Mouse (Mus musculus) limb, embryonic 12.5 days (tissue): ENCODE data around the gene Lyst. TPM values are rescaled to one million over a fixed set of nuclear protein-coding genes. Genes with fewer than 3 reads are reported as not detected.
"Not testable (repeated sequence)": the region's sequence is repeated elsewhere in the genome, so short reads cannot be mapped to it uniquely, and the experiment has no call there.

Experiments used
- ATAC-seq: fragments of 200-750 bp; cut with Nextera tagmentation; 2 replicates; pipeline ENCODE4 v1.8.0; 2017; ENCODE audit warnings: low read depth, moderate TSS enrichment; ENCODE audit not compliant: insufficient number of reproducible peaks, insufficient read depth, low FRiP score, low TSS enrichment
- H3K27ac ChIP-seq: fragments of 300-500 bp; sonication (generic); 2 replicates; pipeline ENCODE4 v1.5.1; 2016; ENCODE audit warnings: mild to moderate bottlenecking, moderate library complexity
- H3K27me3 ChIP-seq: fragments of 300-500 bp; sonication (generic); 2 replicates; pipeline ENCODE4 v1.6.1; 2016; ENCODE audit warnings: mild to moderate bottlenecking, moderate library complexity
- H3K36me3 ChIP-seq: fragments of 300-500 bp; sonication (generic); 2 replicates; pipeline ENCODE4 v1.6.1; 2016; ENCODE audit warnings: mild to moderate bottlenecking, moderate library complexity
- H3K4me1 ChIP-seq: fragments of 300-500 bp; sonication (generic); replicated peaks from 2 replicates; pipeline ENCODE4 v1.6.1; 2016
- H3K4me2 ChIP-seq: fragments of 300-500 bp; sonication (generic); 2 replicates; pipeline ENCODE4 v1.6.1; 2016; ENCODE audit warnings: mild to moderate bottlenecking, moderate library complexity
- H3K4me3 ChIP-seq: fragments of 300-500 bp; sonication (generic); replicated peaks from 2 replicates; pipeline ENCODE4 v1.5.1; 2016; ENCODE audit warnings: mild to moderate bottlenecking
- H3K9ac ChIP-seq: fragments of 300-500 bp; sonication (generic); replicated peaks from 2 replicates; pipeline ENCODE4 v1.6.1; 2016; ENCODE audit warnings: mild to moderate bottlenecking, moderate library complexity
- H3K9me3 ChIP-seq: fragments of 300-500 bp; sonication (generic); 2 replicates; pipeline ENCODE4 v1.6.1; 2016; ENCODE audit warnings: mild to moderate bottlenecking, moderate library complexity
- WGBS: fragments of 180-500 bp; shearing (Covaris S2); methylation state at CpG from one replicate; pipeline ENCODE4 v1.1.7; 2016; 5-methylcytosine and 5-hydroxymethylcytosine counted together
- polyA plus RNA-seq: library from polyadenylated mRNA; unstranded; fragments of >200 nt; fragmentation: Nextera tagmentation; extraction: Ambion mirVana; gene quantifications from 2 replicates; pipeline ENCODE4 v1.2.1, GENCODE M21; 2016

Gene Lyst
- 2.4 and 4.0 TPM in 2 replicates for polyA plus RNA-seq

DNA sequence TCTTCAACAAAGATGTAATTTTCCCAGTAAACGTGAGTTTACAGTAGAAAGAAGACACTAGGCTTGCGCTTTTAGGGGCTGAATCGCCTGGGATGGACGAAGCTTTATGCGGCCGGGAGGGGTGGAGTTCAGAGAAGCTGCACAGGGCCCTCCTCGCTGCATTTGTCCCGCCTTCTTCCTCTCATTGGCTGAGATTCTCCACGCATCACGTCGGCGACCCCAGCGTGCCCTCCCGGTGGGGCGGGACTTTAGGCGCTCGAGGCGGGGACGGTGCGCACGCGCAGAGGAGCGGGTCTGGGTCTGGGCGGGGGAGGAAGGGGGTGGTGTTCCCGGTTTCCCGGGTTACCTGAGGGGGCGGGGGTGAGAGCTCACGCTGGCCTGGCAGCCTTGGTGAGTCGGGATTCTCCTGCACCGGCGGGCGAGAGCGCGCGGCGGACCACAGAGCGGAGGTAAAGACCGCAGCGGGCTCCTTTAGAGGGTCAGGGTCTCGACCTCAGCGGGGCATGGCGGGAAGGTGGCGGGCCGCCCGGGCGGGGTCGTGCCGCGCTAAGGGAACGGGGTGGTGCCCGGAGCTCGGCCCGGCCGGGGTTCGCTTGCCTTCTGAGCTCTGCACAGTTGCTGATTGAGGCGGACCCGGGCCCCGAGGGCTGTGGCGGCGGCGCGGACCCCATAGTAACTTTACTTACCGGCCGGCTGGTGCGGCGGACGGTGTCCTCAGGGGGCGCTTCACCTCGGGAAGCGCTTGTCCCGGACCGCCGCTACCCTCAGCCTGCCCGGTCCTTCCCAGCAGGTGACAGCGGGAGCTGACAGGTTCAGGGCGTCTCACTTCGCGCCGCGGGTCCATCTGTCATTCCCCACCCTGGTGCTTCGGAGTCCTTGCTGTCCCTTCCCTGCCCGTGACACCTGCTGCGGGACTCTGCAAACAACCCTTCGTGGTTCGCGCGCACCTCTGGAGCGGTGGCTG, at the start of gene Lyst:
TSS of gene Lyst (plus strand) at position 350 of the 964 bp plus-strand sequence.
- Histone ChIP-seq H3K27me3 (no peaks in the 10 kb centered on the region), H3K27ac (0 out of 2 replicates have a peak within 1 kb of the TSS, but pooled peaks have one; percentile 67), H3K9ac (peak within 1 kb of the TSS; percentile 67), H3K4me3 (peak within 1 kb of the TSS; percentile 78), H3K4me2 (peak within 1 kb of the TSS; percentile 94), H3K9me3 (no peaks in the 10 kb centered on the region), H3K4me1 (0 out of 2 replicates have a peak, but pooled peaks cover 7% of the 10 kb centered on the region), H3K36me3 (no peaks in the 10 kb centered on the region)
- WGBS = under 1% methylated on average over 88 of the region's 88 CpGs
- ATAC-seq = peak; percentile 98

DNA sequence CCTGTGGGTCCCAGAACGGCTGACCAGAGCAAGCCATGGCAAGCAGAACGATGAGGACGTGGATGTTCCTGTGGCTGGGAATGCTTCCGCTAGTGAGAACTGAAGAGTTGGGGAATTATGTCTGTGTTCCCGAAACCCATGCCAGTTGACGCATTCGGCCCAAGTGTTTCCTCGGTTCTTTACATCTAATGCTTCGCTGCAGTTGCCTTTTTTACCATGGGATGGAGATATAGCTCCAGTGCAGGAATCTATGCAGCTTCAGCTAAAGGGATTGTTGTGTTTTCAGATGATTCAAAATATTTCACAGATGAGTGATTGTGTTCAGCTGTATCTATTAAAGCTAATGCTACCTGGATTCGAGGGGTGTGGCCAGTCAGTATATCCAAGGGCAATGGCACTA, 47.1 kb upstream of the Lyst start:
- H3K4me1 ChIP-seq, H3K4me2 ChIP-seq, H3K27ac ChIP-seq, H3K9me3 ChIP-seq, H3K9ac ChIP-seq, H3K4me3 ChIP-seq, ATAC-seq, H3K36me3 ChIP-seq, H3K27me3 ChIP-seq: not testable (repeated sequence)
- 95% methylated on average over 10 of the region's 10 CpGs for WGBS

DNA sequence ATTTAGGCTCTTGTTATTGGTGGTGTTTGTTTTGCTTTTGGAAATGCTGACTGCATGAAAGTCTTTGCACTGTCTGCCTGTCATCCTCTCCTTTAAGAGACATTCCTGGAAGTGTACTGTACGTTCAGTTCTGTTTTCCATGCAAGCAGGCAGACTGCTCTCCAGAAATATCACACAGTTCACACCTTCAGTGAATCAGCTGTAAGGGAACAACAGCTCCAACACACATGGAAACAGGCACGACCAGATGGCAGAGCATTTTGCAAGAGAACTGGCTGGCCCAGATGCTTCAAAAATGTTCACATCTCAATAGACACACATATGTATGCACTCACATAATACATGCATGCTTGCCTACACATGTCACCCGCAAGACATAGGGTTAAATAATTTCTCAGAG, 43.4 kb upstream of the Lyst start:
- Histone ChIP-seq H3K4me3 (no peak overlapping the region), H3K27me3 (no peaks in the 10 kb centered on the region), H3K4me2 (no peak overlapping the region), H3K27ac (no peak overlapping the region), H3K4me1 (no peaks in the 10 kb centered on the region), H3K36me3 (no peaks in the 10 kb centered on the region), H3K9me3 (peaks cover 4% of the 10 kb centered on the region; the same call in 1 of the 2 replicates), H3K9ac (no peak overlapping the region)
- ATAC-seq = no peak
- 66% methylated on average over 3 of the region's 3 CpGs for WGBS

DNA sequence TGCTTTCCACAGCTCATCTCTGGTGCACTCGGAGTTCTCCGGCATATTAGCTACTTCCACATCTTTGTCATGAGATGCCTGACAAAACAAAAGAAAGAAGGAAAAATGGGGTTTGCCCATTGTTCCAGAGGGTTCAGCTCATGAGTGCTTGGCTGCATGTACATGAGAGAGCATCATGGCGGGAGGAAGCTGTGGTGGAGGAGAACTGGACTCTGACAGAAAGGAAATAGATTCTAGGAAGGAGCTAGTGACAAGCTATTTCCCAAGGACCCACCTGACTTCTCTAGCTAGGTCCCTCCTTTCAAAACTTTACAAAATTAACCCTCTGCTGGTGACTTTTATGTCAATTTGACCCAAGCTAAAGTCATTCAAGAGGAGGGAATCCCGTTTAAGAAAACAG, 42.3 kb upstream of the Lyst start:
- H3K27ac ChIP-seq = no peak overlapping the region
- H3K4me2 ChIP-seq = no peak overlapping the region
- no peaks in the 10 kb centered on the region for H3K27me3 ChIP-seq
- H3K9ac ChIP-seq = no peak overlapping the region
- H3K9me3 ChIP-seq = peaks cover 4% of the 10 kb centered on the region; the same call in 1 of the 2 replicates
- no peaks in the 10 kb centered on the region for H3K4me1 ChIP-seq
- WGBS = 86% methylated on average over 4 of the region's 4 CpGs
- no peak overlapping the region for H3K4me3 ChIP-seq
- no peaks in the 10 kb centered on the region for H3K36me3 ChIP-seq
- ATAC-seq = no peak

DNA sequence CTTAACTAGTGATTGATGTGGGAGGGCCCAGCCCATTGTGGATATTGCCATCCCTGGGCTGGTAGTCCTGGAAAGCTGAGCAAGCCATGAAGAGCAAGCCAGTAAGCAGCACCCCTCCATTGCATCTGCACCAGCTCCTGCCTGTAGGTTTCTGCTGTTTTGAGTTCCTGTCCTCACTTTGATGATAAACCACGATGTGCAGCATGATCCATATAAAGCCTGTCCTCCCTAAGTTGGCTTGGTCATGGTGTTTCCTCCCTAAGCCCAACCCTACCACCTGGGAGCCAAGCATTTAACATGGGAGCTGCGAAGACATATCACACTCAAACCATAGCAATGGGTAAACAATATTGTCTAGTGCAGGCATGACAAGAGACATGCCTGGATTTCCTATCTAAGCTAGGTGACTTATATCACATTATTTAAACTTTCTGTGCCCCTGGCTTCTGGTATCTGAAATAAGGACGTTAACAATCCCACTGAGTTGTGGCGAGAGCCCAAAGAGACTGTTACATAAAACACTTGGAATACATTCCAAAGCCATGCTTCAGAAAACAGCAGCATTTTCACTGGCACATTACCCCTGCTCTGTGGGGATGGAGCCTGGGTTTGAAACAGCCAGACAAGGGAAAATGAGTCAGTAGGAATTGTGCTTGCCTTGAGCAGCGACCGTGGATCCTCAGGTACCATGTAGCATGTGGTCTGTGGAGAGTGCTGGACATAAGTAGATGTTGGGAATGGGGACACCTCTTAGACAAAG, 41.6 kb upstream of the Lyst start:
- H3K9ac ChIP-seq = no peak overlapping the region
- H3K4me1 ChIP-seq = no peaks in the 10 kb centered on the region
- H3K9me3 ChIP-seq = peaks cover 4% of the 10 kb centered on the region; the same call in 1 of the 2 replicates
- no peak overlapping the region for H3K27ac ChIP-seq
- no peak overlapping the region for H3K4me3 ChIP-seq
- no peaks in the 10 kb centered on the region for H3K36me3 ChIP-seq
- H3K27me3 ChIP-seq = no peaks in the 10 kb centered on the region
- ATAC-seq = no peak
- 89% methylated on average over 6 of the region's 6 CpGs for WGBS
- H3K4me2 ChIP-seq = no peak overlapping the region

GRCm38 (mm10) chr13:13549687-13550660, 40.2 kb upstream of the Lyst start:
- Histone ChIP-seq H3K9ac (no peak overlapping the region), H3K4me3 (no peak overlapping the region), H3K9me3 (no peaks in the 10 kb centered on the region), H3K4me2 (no peak overlapping the region), H3K4me1 (no peaks in the 10 kb centered on the region), H3K27me3 (no peaks in the 10 kb centered on the region), H3K36me3 (no peaks in the 10 kb centered on the region), H3K27ac (no peak overlapping the region)
- 76% methylated on average over 9 of the region's 9 CpGs for WGBS
- no peak for ATAC-seq

GRCm38 (mm10) chr13:13552020-13552419, 38.2 kb upstream of the Lyst start:
- Histone ChIP-seq H3K9ac (no peak overlapping the region), H3K27me3 (no peaks in the 10 kb centered on the region), H3K27ac (no peak overlapping the region), H3K4me2 (no peak overlapping the region), H3K36me3 (no peaks in the 10 kb centered on the region), H3K4me1 (no peaks in the 10 kb centered on the region), H3K4me3 (no peak overlapping the region), H3K9me3 (no peaks in the 10 kb centered on the region)
- ATAC-seq = no peak
- 57% methylated on average over 3 of the region's 3 CpGs for WGBS

DNA sequence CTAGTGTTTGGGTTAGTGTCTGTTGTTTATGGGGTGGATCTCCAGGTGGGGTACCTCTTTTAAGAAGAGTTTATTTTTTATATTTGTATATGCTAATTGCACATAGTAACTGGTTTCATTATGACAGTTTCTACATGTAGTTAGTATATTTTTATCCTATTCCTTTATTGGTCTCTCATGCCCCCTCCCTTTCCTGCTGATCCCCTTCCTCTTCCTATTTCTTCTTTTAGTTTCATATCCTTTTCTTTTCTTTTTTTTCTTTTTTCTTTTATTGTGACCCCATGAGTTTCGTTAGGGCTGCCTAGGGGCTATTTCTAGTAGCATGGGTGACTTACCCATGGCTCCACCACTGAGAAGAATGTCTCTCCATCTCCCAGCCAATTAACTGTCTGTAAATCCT, 36.5 kb upstream of the Lyst start:
- no peak overlapping the region for H3K4me3 ChIP-seq
- H3K4me2 ChIP-seq = no peak overlapping the region
- no peak overlapping the region for H3K27ac ChIP-seq
- H3K36me3 ChIP-seq = no peaks in the 10 kb centered on the region
- no peak for ATAC-seq
- H3K27me3 ChIP-seq = no peaks in the 10 kb centered on the region
- WGBS = 54% methylated on average over 1 of the region's 1 CpGs
- H3K4me1 ChIP-seq = no peaks in the 10 kb centered on the region
- no peak overlapping the region for H3K9ac ChIP-seq
- no peaks in the 10 kb centered on the region for H3K9me3 ChIP-seq

GRCm38 (mm10) chr13:13555196-13555595, 35.0 kb upstream of the Lyst start:
- WGBS = 87% methylated on average over 3 of the region's 3 CpGs
- H3K27me3 ChIP-seq = no peaks in the 10 kb centered on the region
- H3K27ac ChIP-seq = no peak overlapping the region
- no peak overlapping the region for H3K9ac ChIP-seq
- no peak overlapping the region for H3K4me2 ChIP-seq
- no peaks in the 10 kb centered on the region for H3K9me3 ChIP-seq
- no peak overlapping the region for H3K4me3 ChIP-seq
- H3K4me1 ChIP-seq = no peaks in the 10 kb centered on the region
- ATAC-seq = no peak
- H3K36me3 ChIP-seq = no peaks in the 10 kb centered on the region

DNA sequence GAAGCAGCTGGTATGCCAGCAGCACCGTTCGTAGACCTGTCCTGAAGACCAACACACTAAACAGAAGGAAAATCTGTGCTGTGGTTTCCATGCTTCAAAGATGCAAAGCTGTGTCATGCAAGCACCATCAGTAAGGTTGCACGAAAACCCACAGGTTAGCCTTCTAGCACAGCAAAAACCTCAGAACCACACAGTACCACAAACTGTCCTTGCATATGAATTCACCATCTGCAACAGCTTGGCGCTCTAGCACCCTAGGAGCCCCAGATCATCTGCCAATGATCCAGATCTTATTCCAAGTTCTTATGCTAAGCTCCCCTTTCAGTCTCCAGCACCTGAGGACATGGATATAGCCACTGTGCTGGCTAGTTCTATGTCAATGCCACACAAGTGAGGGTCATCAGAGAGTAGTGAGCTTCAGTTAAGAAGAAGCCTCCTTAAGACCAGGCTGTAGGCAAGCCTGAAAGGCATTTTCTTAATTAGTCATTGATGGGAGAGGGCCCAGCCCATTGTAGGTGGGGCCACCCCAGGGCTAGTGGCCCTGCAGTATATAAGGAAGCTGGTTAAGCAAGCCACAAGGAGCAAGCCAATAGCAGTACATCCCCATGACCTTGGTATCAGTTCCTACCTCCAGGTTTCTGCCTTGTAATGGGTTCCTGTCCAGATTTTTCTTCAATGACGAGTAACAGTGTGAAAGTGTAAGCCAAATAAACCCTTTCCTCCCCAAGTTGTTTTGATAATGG, 33.0 kb upstream of the Lyst start:
- H3K9ac ChIP-seq = no peak overlapping the region
- no peak overlapping the region for H3K4me2 ChIP-seq
- no peaks in the 10 kb centered on the region for H3K9me3 ChIP-seq
- H3K4me3 ChIP-seq = no peak overlapping the region
- no peak overlapping the region for H3K27ac ChIP-seq
- no peak for ATAC-seq
- H3K36me3 ChIP-seq = no peaks in the 10 kb centered on the region
- no peaks in the 10 kb centered on the region for H3K27me3 ChIP-seq
- H3K4me1 ChIP-seq = no peaks in the 10 kb centered on the region
- 84% methylated on average over 5 of the region's 5 CpGs for WGBS
